Mouse (Mus musculus): ENCODE data around the gene Pde4c. TPM values are rescaled to one million over a fixed set of nuclear protein-coding genes. Genes with fewer than 3 reads are reported as not detected.

Pde4c gene
- polyA plus RNA-seq, 1 experiment from 2014 or later = 0.54 TPM

GRCm38 (mm10) chr8:70744806-70745205, 21.3 kb downstream of the Pde4c start:
- H3K27me3 ChIP-seq (replicated peaks; ENCODE audit: control insufficient read depth, insufficient read depth, low read length) = peaks cover 57% of the 10 kb centered on the region
- no peak for ATAC-seq
- no peak overlapping the region for H3K4me3 ChIP-seq (replicated peaks; ENCODE audit: low read length)
- no peak overlapping the region for H3K27ac ChIP-seq (ENCODE audit: low read length)
- no peak overlapping the region for H3K9ac ChIP-seq (replicated peaks; ENCODE audit: low read depth, low read length)
- no peaks in the 10 kb centered on the region for H3K36me3 ChIP-seq (ENCODE audit: control insufficient read depth, insufficient read depth)
- H3K9me3 ChIP-seq (ENCODE audit: control insufficient read depth, low read length) = no peaks in the 10 kb centered on the region; the same call in 1 of the 2 replicates
- 59% methylated on average over 11 of the region's 11 CpGs for WGBS
- H3K4me2 ChIP-seq (ENCODE audit: low read length) = no peak overlapping the region
- peaks cover 15% of the 10 kb centered on the region for H3K4me1 ChIP-seq (replicated peaks; ENCODE audit: control insufficient read depth, insufficient read depth, low read length)

DNA sequence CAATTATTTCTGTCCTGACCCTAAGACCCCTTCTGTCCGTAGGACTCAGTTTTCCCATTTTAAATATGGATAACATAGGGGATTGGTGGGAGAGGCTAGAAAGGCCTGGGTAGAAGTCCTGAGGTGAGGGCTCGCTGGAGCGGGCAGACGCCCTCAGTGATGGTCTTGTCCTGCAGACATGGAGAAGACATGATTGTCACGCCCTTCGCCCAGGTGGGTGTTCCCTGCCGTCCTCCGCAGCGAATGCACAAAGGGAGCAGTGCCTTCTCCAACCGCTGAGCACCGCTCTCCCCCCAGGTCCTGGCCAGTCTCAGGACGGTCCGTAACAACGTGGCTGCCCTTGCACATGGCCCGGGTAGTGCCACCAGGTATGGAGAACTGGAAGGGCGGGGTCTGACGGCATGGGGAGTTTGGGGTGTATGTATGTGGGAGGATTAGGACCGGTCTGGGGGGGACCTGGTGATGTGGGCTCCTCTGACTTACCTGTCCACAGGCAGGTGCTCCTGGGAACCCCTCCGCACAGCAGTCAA, 22.2 kb downstream of the Pde4c start:
- Histone ChIP-seq H3K27me3 (replicated peaks; ENCODE audit: control insufficient read depth, insufficient read depth, low read length) (peaks cover 53% of the 10 kb centered on the region), H3K9me3 (ENCODE audit: control insufficient read depth, low read length) (no peaks in the 10 kb centered on the region; the same call in 1 of the 2 replicates)

GRCm38 (mm10) chr8:70746676-70747075, 23.2 kb downstream of the Pde4c start:
- 83% methylated on average over 9 of the region's 9 CpGs for WGBS
- no peak for ATAC-seq
- H3K4me1 ChIP-seq (replicated peaks; ENCODE audit: control insufficient read depth, insufficient read depth, low read length) = peaks cover 15% of the 10 kb centered on the region
- no peak overlapping the region for H3K9ac ChIP-seq (replicated peaks; ENCODE audit: low read depth, low read length)
- no peaks in the 10 kb centered on the region for H3K36me3 ChIP-seq (ENCODE audit: control insufficient read depth, insufficient read depth)
- no peaks in the 10 kb centered on the region; the same call in 1 of the 2 replicates for H3K9me3 ChIP-seq (ENCODE audit: control insufficient read depth, low read length)
- H3K27me3 ChIP-seq (replicated peaks; ENCODE audit: control insufficient read depth, insufficient read depth, low read length) = peaks cover 43% of the 10 kb centered on the region
- no peak overlapping the region for H3K27ac ChIP-seq (ENCODE audit: low read length)
- no peak overlapping the region for H3K4me3 ChIP-seq (replicated peaks; ENCODE audit: low read length)
- no peak overlapping the region for H3K4me2 ChIP-seq (ENCODE audit: low read length)

More for the DNA sequence above, 22.2 kb downstream of the Pde4c start:
- Histone ChIP-seq H3K9ac (replicated peaks; ENCODE audit: low read depth, low read length) (no peak overlapping the region), H3K4me3 (replicated peaks; ENCODE audit: low read length) (no peak overlapping the region), H3K4me2 (ENCODE audit: low read length) (no peak overlapping the region), H3K36me3 (ENCODE audit: control insufficient read depth, insufficient read depth) (no peaks in the 10 kb centered on the region), H3K4me1 (replicated peaks; ENCODE audit: control insufficient read depth, insufficient read depth, low read length) (peaks cover 15% of the 10 kb centered on the region), H3K27ac (ENCODE audit: low read length) (no peak overlapping the region)
- 53% methylated on average over 19 of the region's 19 CpGs for WGBS
- ATAC-seq = no peak

GRCm38 (mm10) chr8:70747211-70747890, 23.8 kb downstream of the Pde4c start:
- H3K27me3 ChIP-seq (replicated peaks; ENCODE audit: control insufficient read depth, insufficient read depth, low read length) = peaks cover 37% of the 10 kb centered on the region
- ATAC-seq = no peak
- peaks cover 15% of the 10 kb centered on the region for H3K4me1 ChIP-seq (replicated peaks; ENCODE audit: control insufficient read depth, insufficient read depth, low read length)
- WGBS = 86% methylated on average over 18 of the region's 18 CpGs
- H3K36me3 ChIP-seq (ENCODE audit: control insufficient read depth, insufficient read depth) = no peaks in the 10 kb centered on the region
- no peak overlapping the region for H3K4me3 ChIP-seq (replicated peaks; ENCODE audit: low read length)
- no peak overlapping the region for H3K9ac ChIP-seq (replicated peaks; ENCODE audit: low read depth, low read length)
- no peak overlapping the region for H3K4me2 ChIP-seq (ENCODE audit: low read length)
- H3K27ac ChIP-seq (ENCODE audit: low read length) = no peak overlapping the region
- no peaks in the 10 kb centered on the region; the same call in 1 of the 2 replicates for H3K9me3 ChIP-seq (ENCODE audit: control insufficient read depth, low read length)

GRCm38 (mm10) chr8:70748246-70749096, 25.0 kb downstream of the Pde4c start:
- no peak overlapping the region for H3K9ac ChIP-seq (replicated peaks; ENCODE audit: low read depth, low read length)
- 88% methylated on average over 23 of the region's 23 CpGs for WGBS
- no peaks in the 10 kb centered on the region for H3K36me3 ChIP-seq (ENCODE audit: control insufficient read depth, insufficient read depth)
- no peak overlapping the region for H3K4me2 ChIP-seq (ENCODE audit: low read length)
- no peak overlapping the region for H3K4me3 ChIP-seq (replicated peaks; ENCODE audit: low read length)
- H3K4me1 ChIP-seq (replicated peaks; ENCODE audit: control insufficient read depth, insufficient read depth, low read length) = peaks cover 11% of the 10 kb centered on the region
- no peak overlapping the region for H3K27ac ChIP-seq (ENCODE audit: low read length)
- peaks cover 26% of the 10 kb centered on the region for H3K27me3 ChIP-seq (replicated peaks; ENCODE audit: control insufficient read depth, insufficient read depth, low read length)
- H3K9me3 ChIP-seq (ENCODE audit: control insufficient read depth, low read length) = no peaks in the 10 kb centered on the region; the same call in 1 of the 2 replicates
- ATAC-seq = no peak

DNA sequence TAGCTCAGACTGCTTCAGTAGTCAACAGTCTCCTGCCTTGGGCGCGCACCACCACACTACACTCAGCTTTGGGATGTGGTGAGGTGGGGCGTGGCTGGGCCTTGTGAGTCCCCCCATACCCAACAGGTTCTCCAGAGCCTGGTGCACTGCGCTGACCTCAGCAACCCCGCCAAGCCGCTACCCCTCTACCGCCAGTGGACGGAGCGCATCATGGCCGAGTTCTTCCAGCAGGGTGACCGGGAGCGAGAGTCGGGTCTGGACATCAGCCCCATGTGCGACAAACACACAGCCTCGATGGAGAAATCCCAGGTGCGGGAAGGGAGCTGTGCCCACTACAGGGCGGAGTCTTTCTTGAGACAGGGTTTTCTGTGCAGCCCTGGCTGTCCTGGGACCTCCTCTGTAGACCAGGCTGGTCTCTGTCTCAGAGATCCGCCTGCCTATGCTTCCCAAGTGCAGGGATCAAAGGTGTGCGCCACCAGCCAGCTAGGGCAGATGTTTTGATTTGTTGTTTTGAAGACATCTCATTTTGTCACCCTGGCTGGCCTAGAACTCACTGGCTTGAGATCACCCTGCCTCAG, 25.7 kb downstream of the Pde4c start:
- 86% methylated on average over 19 of the region's 19 CpGs for WGBS
- H3K9me3 ChIP-seq (ENCODE audit: control insufficient read depth, low read length) = no peaks in the 10 kb centered on the region; the same call in 1 of the 2 replicates
- no peak overlapping the region for H3K27ac ChIP-seq (ENCODE audit: low read length)

GRCm38 (mm10) chr8:70750128-70750680, 26.7 kb downstream of the Pde4c start:
- H3K27me3 ChIP-seq (replicated peaks; ENCODE audit: control insufficient read depth, insufficient read depth, low read length) = peaks cover 9% of the 10 kb centered on the region
- H3K36me3 ChIP-seq (ENCODE audit: control insufficient read depth, insufficient read depth) = no peaks in the 10 kb centered on the region
- peaks cover 4% of the 10 kb centered on the region for H3K4me1 ChIP-seq (replicated peaks; ENCODE audit: control insufficient read depth, insufficient read depth, low read length)
- H3K27ac ChIP-seq (ENCODE audit: low read length) = no peak overlapping the region
- no peak for ATAC-seq
- H3K4me3 ChIP-seq (replicated peaks; ENCODE audit: low read length) = no peak overlapping the region
- H3K9ac ChIP-seq (replicated peaks; ENCODE audit: low read depth, low read length) = no peak overlapping the region
- no peaks in the 10 kb centered on the region for H3K9me3 ChIP-seq (ENCODE audit: control insufficient read depth, low read length)
- 85% methylated on average over 13 of the region's 13 CpGs for WGBS
- no peak overlapping the region for H3K4me2 ChIP-seq (ENCODE audit: low read length)

More for the DNA sequence above, 25.7 kb downstream of the Pde4c start:
- no peak overlapping the region for H3K4me3 ChIP-seq (replicated peaks; ENCODE audit: low read length)
- ATAC-seq = no peak
- no peak overlapping the region for H3K9ac ChIP-seq (replicated peaks; ENCODE audit: low read depth, low read length)
- H3K27me3 ChIP-seq (replicated peaks; ENCODE audit: control insufficient read depth, insufficient read depth, low read length) = peaks cover 18% of the 10 kb centered on the region
- no peak overlapping the region for H3K4me2 ChIP-seq (ENCODE audit: low read length)
- no peaks in the 10 kb centered on the region for H3K36me3 ChIP-seq (ENCODE audit: control insufficient read depth, insufficient read depth)
- H3K4me1 ChIP-seq (replicated peaks; ENCODE audit: control insufficient read depth, insufficient read depth, low read length) = peaks cover 4% of the 10 kb centered on the region

GRCm38 (mm10) chr8:70752000-70752764, 28.7 kb downstream of the Pde4c start:
- peaks cover 4% of the 10 kb centered on the region; the same call in 1 of the 2 replicates for H3K36me3 ChIP-seq (ENCODE audit: control insufficient read depth, insufficient read depth)
- H3K4me3 ChIP-seq (replicated peaks; ENCODE audit: low read length) = no peak overlapping the region
- peaks cover 4% of the 10 kb centered on the region; the same call in 1 of the 2 replicates for H3K27me3 ChIP-seq (replicated peaks; ENCODE audit: control insufficient read depth, insufficient read depth, low read length)
- peaks cover 16% of the 10 kb centered on the region for H3K4me1 ChIP-seq (replicated peaks; ENCODE audit: control insufficient read depth, insufficient read depth, low read length)
- 40% methylated on average over 11 of the region's 11 CpGs for WGBS
- H3K4me2 ChIP-seq (ENCODE audit: low read length) = no peak overlapping the region
- no peak overlapping the region for H3K9ac ChIP-seq (replicated peaks; ENCODE audit: low read depth, low read length)
- no peak for ATAC-seq
- no peaks in the 10 kb centered on the region for H3K9me3 ChIP-seq (ENCODE audit: control insufficient read depth, low read length)
- H3K27ac ChIP-seq (ENCODE audit: low read length) = no peak overlapping the region
